Mouse (Mus musculus) left cerebral cortex, postnatal 36 days (tissue): ENCODE results near the gene Olfr315. TPM values are rescaled to one million over a fixed set of nuclear protein-coding genes. Genes with fewer than 3 reads are reported as not detected.
"Not testable (repeated sequence)": the region's sequence is repeated elsewhere in the genome, so short reads cannot be mapped to it uniquely, and the experiment has no call there.

Experiments
- DNase-seq, 2 experiments: peaks; one replicate each; pipeline ENCODE4 v3.0.0; 2021 to 2022; ENCODE audit warnings: low spot score in 2 of 2, mixed read lengths in 1 of 2
- intact Hi-C: fragments of 180-260 bp; cut with DNase I; formaldehyde crosslinking; loops from one replicate; pipeline ENCODE4 v1.15.1; 2025
- total RNA-seq, 2 experiments: library from RNA; stranded (reverse); gene quantifications; 2 replicates each; pipeline ENCODE4 v1.2.3; 2021

Gene Olfr315
- total RNA-seq, 2 experiments from 2014 or later = not detected

DNA sequence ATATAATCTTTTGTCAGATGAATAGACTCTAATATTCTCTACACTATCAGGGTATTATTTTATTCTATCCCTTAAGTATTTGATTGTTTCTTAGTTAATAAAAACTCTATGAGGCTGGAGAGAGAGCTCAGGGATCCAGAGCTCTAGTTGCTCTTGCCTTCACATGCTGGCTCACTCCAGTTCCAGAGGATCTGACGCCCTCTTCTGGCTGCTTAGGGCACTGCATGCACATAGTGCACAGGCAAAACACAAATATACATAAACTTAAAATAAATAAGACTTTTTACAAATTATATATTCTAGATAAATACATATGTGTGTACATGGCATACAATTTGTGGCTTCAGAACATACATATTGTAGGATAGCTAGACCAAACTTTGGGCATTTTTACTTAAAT, 39.0 kb downstream of the Olfr315 start:
- no peak for DNase-seq
- intact Hi-C loops = no loop called here

- intact Hi-C loops = not testable (repeated sequence)
Observed at GRCm38 (mm10) chr11:58814700-58815099, 41.7 kb downstream of the Olfr315 start, which contains the start of gene Olfr313. TSS of gene Olfr313 (plus strand) at chr11:58815000.

GRCm38 (mm10) chr11:58815676-58816075, 42.7 kb downstream of the Olfr315 start:
- intact Hi-C loops = no loop called here
- no peak for DNase-seq

More at GRCm38 (mm10) chr11:58814700-58815099, 41.7 kb downstream of the Olfr315 start, which contains the start of gene Olfr313:
- not testable (repeated sequence) for DNase-seq

- DNase-seq, intact Hi-C loops: not testable (repeated sequence)
Observed at GRCm38 (mm10) chr11:58828937-58829336, 55.9 kb downstream of the Olfr315 start, which contains the start of gene Olfr312. TSS of gene Olfr312 (plus strand) at chr11:58829237.

- intact Hi-C loops = no loop called here
- DNase-seq = no peak
Observed at GRCm38 (mm10) chr11:58829764-58830163, 56.8 kb downstream of the Olfr315 start.

Other genes starting within 250 kb of the Olfr315 start
- not detected for gene Olfr330, start 238.4 kb upstream of the Olfr315 start, total RNA-seq
- not detected for gene Olfr329-ps, start 226.8 kb upstream of the Olfr315 start, total RNA-seq
- under 1 TPM in 1 of 2 experiments, not detected in 1; 0.10 TPM for gene Olfr328, start 217.6 kb upstream of the Olfr315 start, total RNA-seq
- gene Olfr224, start 202.6 kb upstream of the Olfr315 start, total RNA-seq = not detected
- gene Olfr325, start 195.5 kb upstream of the Olfr315 start, total RNA-seq = not detected
- gene Olfr324, start 178.1 kb upstream of the Olfr315 start, total RNA-seq = not detected
- not detected for gene 2210407C18Rik, start 157.1 kb upstream of the Olfr315 start, total RNA-seq
- not detected for gene Olfr323, start 142.7 kb upstream of the Olfr315 start, total RNA-seq
- gene Trim58, start 132.7 kb upstream of the Olfr315 start, total RNA-seq = not detected
- gene Olfr322, start 114.4 kb upstream of the Olfr315 start, total RNA-seq = not detected
- gene Olfr320, start 92.1 kb upstream of the Olfr315 start, total RNA-seq = not detected
- gene Olfr319, start 74.0 kb upstream of the Olfr315 start, total RNA-seq = not detected
- gene Olfr318, start 49.2 kb upstream of the Olfr315 start, total RNA-seq = under 1 TPM in 1 of 2 experiments, not detected in 1; 0.11 TPM
- gene Olfr317, start 34.0 kb upstream of the Olfr315 start, total RNA-seq = not detected
- 1 to 10 TPM in 1 of 2 experiments, under 1 TPM in 1; 0.79 to 1.0 TPM for gene Olfr316, start 20.5 kb upstream of the Olfr315 start, total RNA-seq
- not detected for gene Olfr314, start 9.8 kb downstream of the Olfr315 start, total RNA-seq
- gene Fam183b, start 28.8 kb downstream of the Olfr315 start, total RNA-seq = 1 to 10 TPM; 2.2 to 2.9 TPM
- gene Olfr313, start 41.8 kb downstream of the Olfr315 start, total RNA-seq = not detected
- not detected for gene Olfr312, start 56.0 kb downstream of the Olfr315 start, total RNA-seq
- not detected for gene Olfr311, start 66.1 kb downstream of the Olfr315 start, total RNA-seq
- gene Gm12258, start 74.0 kb downstream of the Olfr315 start, total RNA-seq = 10 to 100 TPM; 17.0 to 24.1 TPM
- 10 to 100 TPM in 1 of 2 experiments, 1 to 10 TPM in 1; 9.6 to 10.9 TPM for gene 2810021J22Rik, start 94.0 kb downstream of the Olfr315 start, total RNA-seq
- gene Zfp39, start 131.0 kb downstream of the Olfr315 start, total RNA-seq = 10 to 100 TPM in 1 of 2 experiments, 1 to 10 TPM in 1; 8.2 to 10.4 TPM
- not detected for gene Btnl10, start 144.7 kb downstream of the Olfr315 start, total RNA-seq
- gene Rnf187, start 165.7 kb downstream of the Olfr315 start, total RNA-seq = 100 to 1,000 TPM; 450 to 542 TPM
- gene Hist3h2ba, start 175.7 kb downstream of the Olfr315 start, total RNA-seq = 100 to 1,000 TPM; 103 to 124 TPM
- gene Hist3h2a, start 181.5 kb downstream of the Olfr315 start, total RNA-seq = 10 to 100 TPM; 60.9 to 64.1 TPM
- gene Trim17, start 181.5 kb downstream of the Olfr315 start, total RNA-seq = 1 to 10 TPM; 4.8 to 5.7 TPM
- gene Trim11, start 204.9 kb downstream of the Olfr315 start, total RNA-seq = 10 to 100 TPM; 21.0 to 24.9 TPM